Mouse (Mus musculus) heart, adult 2 months (tissue): ENCODE data around the gene Pet100. TPM values are rescaled to one million over a fixed set of nuclear protein-coding genes. Genes with fewer than 3 reads are reported as not detected.
A peak's percentile ranks its signal among the peaks of the same experiment; 100 is the strongest.

Experiments used
- DNase-seq, 2 experiments: peaks; one replicate each; pipeline ENCODE4 v3.0.0; 2021
- H3K27ac ChIP-seq: fragments of 200-600 bp; 2 replicates; pipeline ENCODE4 v1.8.1; 2022
- H3K27me3 ChIP-seq: fragments of 200-500 bp; 2 replicates; pipeline ENCODE4 v1.6.1; 2012; ENCODE audit warnings: mild to moderate bottlenecking, low read length, inconsistent platforms, mixed read lengths; ENCODE audit not compliant: control insufficient read depth, insufficient read depth
- H3K36me3 ChIP-seq: fragments of 200-500 bp; 2 replicates; pipeline ENCODE4 v1.6.1; 2012; ENCODE audit warnings: low read length, inconsistent platforms; ENCODE audit not compliant: control insufficient read depth, insufficient read depth
- H3K4me1 ChIP-seq: fragments of 200-500 bp; 2 replicates; pipeline ENCODE4 v1.6.1; 2011; ENCODE audit warnings: low read length; ENCODE audit not compliant: control insufficient read depth, insufficient read depth
- H3K4me3 ChIP-seq: fragments of 200-600 bp; 2 replicates; pipeline ENCODE4 v1.8.1; 2022
- H3K79me2 ChIP-seq: fragments of 200-500 bp; replicated peaks from 2 replicates; pipeline ENCODE4 v1.6.1; 2012; ENCODE audit warnings: mild to moderate bottlenecking, inconsistent platforms, low read length, moderate library complexity, mixed read lengths; ENCODE audit not compliant: control insufficient read depth, insufficient read depth
- H3K9ac ChIP-seq: fragments of 200-500 bp; 2 replicates; pipeline ENCODE4 v1.6.1; 2012; ENCODE audit warnings: low read depth, mild to moderate bottlenecking, control low read depth, inconsistent platforms, low read length, mixed read lengths
- CTCF ChIP-seq: fragments of 200-600 bp; IDR thresholded peaks from 2 replicates; pipeline ENCODE4 v1.8.1; 2022; ENCODE audit warnings: antibody characterized with exemption, mild to moderate bottlenecking, moderate library complexity
- EP300 ChIP-seq: fragments of 200-500 bp; IDR thresholded peaks from 2 replicates; pipeline ENCODE4 v1.6.1; 2011; ENCODE audit warnings: low read depth, low read length, control low read depth; ENCODE audit not compliant: insufficient read depth
- POLR2A ChIP-seq: fragments of 200-500 bp; IDR thresholded peaks from 2 replicates; pipeline ENCODE4 v1.6.1; 2011; ENCODE audit warnings: mild to moderate bottlenecking, low read depth, low read length, control low read depth; ENCODE audit not compliant: insufficient read depth
- whole genome bisulfite sequencing: fragments of 180-500 bp; shearing (Covaris S2); methylation state at CpG from one replicate; pipeline ENCODE4 v1.1.7; 2018; 5-methylcytosine and 5-hydroxymethylcytosine counted together
- intact Hi-C: fragments of 180-260 bp; cut with DNase I; formaldehyde crosslinking; loops from one replicate; pipeline ENCODE4 v1.15.1; 2025
- polyA plus RNA-seq: library from polyadenylated mRNA; depleted of rRNA; stranded (reverse); fragments of >200 nt; gene quantifications from 2 replicates; pipeline ENCODE4 v1.2.3, GENCODE M21; 2012
- total RNA-seq, 2 experiments: library from RNA; stranded (reverse); gene quantifications; 2 replicates each; pipeline ENCODE4 v1.2.3; 2021

Gene Pet100
- total and polyA plus RNA-seq, 3 experiments = 7.6 to 92.2 (median 79.1) TPM

- no peak overlapping the region for H3K4me3 ChIP-seq
- H3K27ac ChIP-seq = no peak overlapping the region
- H3K9ac ChIP-seq = no peak overlapping the region
- no peaks in the 10 kb centered on the region for H3K27me3 ChIP-seq
- H3K36me3 ChIP-seq = no peaks in the 10 kb centered on the region
- intact Hi-C loops = no loop called here
- WGBS = 70% methylated on average over 3 of the region's 3 CpGs
- TF ChIP-seq CTCF (no peak), EP300 (no peak), POLR2A (no peak)
- H3K79me2 ChIP-seq = no peaks in the 10 kb centered on the region
- no peak for DNase-seq
- H3K4me1 ChIP-seq = peaks cover 3% of the 10 kb centered on the region; the same call in 1 of the 2 replicates
Observed at GRCm38 (mm10) chr8:3598054-3598453, 23.3 kb upstream of the Pet100 start.

- 82% methylated on average over 1 of the region's 1 CpGs for WGBS
- intact Hi-C loops = no loop called here
Observed at GRCm38 (mm10) chr8:3599219-3599618, 22.1 kb upstream of the Pet100 start.

GRCm38 (mm10) chr8:3600401-3600800, 20.9 kb upstream of the Pet100 start:
- Histone ChIP-seq H3K27me3 (no peaks in the 10 kb centered on the region), H3K4me3 (no peak overlapping the region), H3K27ac (no peak overlapping the region), H3K36me3 (no peaks in the 10 kb centered on the region), H3K79me2 (no peaks in the 10 kb centered on the region), H3K9ac (no peak overlapping the region), H3K4me1 (peaks cover 3% of the 10 kb centered on the region; the same call in 1 of the 2 replicates)
- no peak for TF ChIP-seq CTCF
- TF ChIP-seq POLR2A = no peak
- no peak for TF ChIP-seq EP300
- intact Hi-C loops = no loop called here
- 30% methylated on average over 6 of the region's 6 CpGs for WGBS
- peak; percentile 71 to 77 for DNase-seq

More at GRCm38 (mm10) chr8:3599219-3599618, 22.1 kb upstream of the Pet100 start:
- no peaks in the 10 kb centered on the region for H3K79me2 ChIP-seq
- H3K4me1 ChIP-seq = peaks cover 3% of the 10 kb centered on the region; the same call in 1 of the 2 replicates
- no peak for DNase-seq
- H3K4me3 ChIP-seq = no peak overlapping the region
- H3K27me3 ChIP-seq = no peaks in the 10 kb centered on the region
- H3K27ac ChIP-seq = no peak overlapping the region
- H3K36me3 ChIP-seq = no peaks in the 10 kb centered on the region
- no peak overlapping the region for H3K9ac ChIP-seq
- TF ChIP-seq EP300 (no peak), CTCF (no peak), POLR2A (no peak)

- Histone ChIP-seq H3K36me3 (no peaks in the 10 kb centered on the region), H3K9ac (no peak overlapping the region), H3K4me1 (peaks cover 3% of the 10 kb centered on the region; the same call in 1 of the 2 replicates), H3K27ac (no peak overlapping the region), H3K27me3 (no peaks in the 10 kb centered on the region), H3K4me3 (no peak overlapping the region), H3K79me2 (no peaks in the 10 kb centered on the region)
- no peak for DNase-seq
- intact Hi-C loops = no loop called here
- 63% methylated on average over 13 of the region's 13 CpGs for WGBS
- TF ChIP-seq CTCF (no peak), EP300 (no peak), POLR2A (no peak)
Observed at GRCm38 (mm10) chr8:3603439-3603838, 17.9 kb upstream of the Pet100 start.

- no peak for DNase-seq
- intact Hi-C loops = no loop called here
Observed at GRCm38 (mm10) chr8:3606593-3606992, 14.8 kb upstream of the Pet100 start.

GRCm38 (mm10) chr8:3607822-3608221, 13.5 kb upstream of the Pet100 start:
- Histone ChIP-seq H3K4me1 (no peaks in the 10 kb centered on the region), H3K27ac (no peak overlapping the region), H3K27me3 (no peaks in the 10 kb centered on the region), H3K9ac (no peak overlapping the region), H3K79me2 (no peaks in the 10 kb centered on the region), H3K4me3 (no peak overlapping the region), H3K36me3 (no peaks in the 10 kb centered on the region)
- intact Hi-C loops = no loop called here
- WGBS = 84% methylated on average over 7 of the region's 7 CpGs
- no peak for TF ChIP-seq POLR2A
- no peak for TF ChIP-seq EP300
- TF ChIP-seq CTCF = no peak
- no peak for DNase-seq

More at GRCm38 (mm10) chr8:3606593-3606992, 14.8 kb upstream of the Pet100 start:
- Histone ChIP-seq H3K27ac (no peak overlapping the region), H3K27me3 (no peaks in the 10 kb centered on the region), H3K9ac (no peak overlapping the region), H3K4me3 (no peak overlapping the region), H3K79me2 (no peaks in the 10 kb centered on the region), H3K36me3 (no peaks in the 10 kb centered on the region), H3K4me1 (no peaks in the 10 kb centered on the region)
- 39% methylated on average over 16 of the region's 16 CpGs for WGBS
- no peak for TF ChIP-seq POLR2A
